In the genomic region with DNA sequence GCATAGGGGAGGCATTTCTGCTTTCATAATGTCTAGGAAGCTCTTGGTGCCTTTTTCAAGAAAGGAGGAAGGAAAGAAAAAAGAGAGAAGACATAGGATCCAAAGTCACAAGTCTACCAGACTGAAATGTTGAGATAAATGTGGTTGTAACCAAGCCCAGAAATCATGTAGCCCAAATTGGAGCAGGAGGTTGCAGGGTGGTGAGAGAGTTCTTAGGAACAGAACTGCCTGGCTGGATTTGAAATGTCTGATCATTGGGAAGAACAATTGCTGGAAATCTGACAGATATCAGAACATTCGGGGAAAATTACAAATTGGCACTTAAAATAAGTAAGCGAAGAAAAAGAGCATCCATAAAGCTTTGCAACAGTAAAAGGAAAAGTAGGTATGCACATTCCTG, we compare ENCODE assay signal across 29 mouse cellular contexts. TPM values are rescaled to one million over a fixed set of nuclear protein-coding genes. Genes with fewer than 3 reads are reported as not detected.
"Had no signal": no experiment of that assay in that cellular context is flagged by ENCODE, and none has a peak within 500 bp of the region (broad histone marks: within the 10 kb centered on the region; RNA-seq: fewer than 3 reads in every experiment).

No protein-coding gene starts in this region.

- H3K27ac ChIP-seq: heart, embryonic 10.5 days; heart, embryonic 13.5 days; heart, embryonic 15.5 days; hindbrain, embryonic 10.5 days; hindbrain, embryonic 12.5 days; hindbrain, embryonic 13.5 days; hindbrain, embryonic 14.5 days; hindbrain, embryonic 15.5 days; hindbrain, postnatal 0 days; intestine, embryonic 15.5 days; kidney, embryonic 15.5 days; kidney, postnatal 0 days; left cerebral cortex, adult 2 months had no signal

- DNase-seq: heart, postnatal 10 days; heart, postnatal 14 days; heart, postnatal 36 days; heart, postnatal 4 days; kidney, adult 11 months; kidney, adult 18-20 months; kidney, adult 2 months; kidney, adult 9 months; kidney, postnatal 10 days; kidney, postnatal 14 days; kidney, postnatal 25 days; kidney, postnatal 36 days; kidney, postnatal 4 days; layer of hippocampus, postnatal 36 days had no signal

- H3K4me3 ChIP-seq: heart, embryonic 10.5 days; heart, embryonic 12.5 days; heart, embryonic 13.5 days; heart, embryonic 15.5 days; hindbrain, embryonic 10.5 days; hindbrain, embryonic 12.5 days; hindbrain, embryonic 13.5 days; hindbrain, embryonic 15.5 days; intestine, embryonic 15.5 days; kidney, embryonic 15.5 days; left cerebral cortex, adult 2 months had no signal

RNA-seq across cellular contexts. Expression of gene Plppr4, which starts 56.6 kb away (rescaled TPM):
- total RNA-seq: hematopoietic stem cell, adult 5-6 weeks had no signal
